Mouse (Mus musculus): ENCODE measurements around the gene Hs2st1. TPM values are rescaled to one million over a fixed set of nuclear protein-coding genes. Genes with fewer than 3 reads are reported as not detected.

The Hs2st1 gene
- polyA plus RNA-seq, 1 experiment from 2014 or later = 21.3 TPM

- WGBS = 76% methylated on average over 5 of the region's 5 CpGs
Measured at GRCm38 (mm10) chr3:144494838-144495237, 75.1 kb downstream of the Hs2st1 start.

GRCm38 (mm10) chr3:144488787-144489186, 81.2 kb downstream of the Hs2st1 start:
- H3K27me3 ChIP-seq = no peaks in the 10 kb centered on the region
- no peak overlapping the region for H3K4me3 ChIP-seq
- H3K4me2 ChIP-seq = no peak overlapping the region
- H3K27ac ChIP-seq = no peak overlapping the region
- H3K9me3 ChIP-seq = no peaks in the 10 kb centered on the region
- no peaks in the 10 kb centered on the region for H3K4me1 ChIP-seq
- no peak for ATAC-seq (ENCODE audit: insufficient number of reproducible peaks, insufficient read depth, low FRiP score, low TSS enrichment, low read depth)
- H3K36me3 ChIP-seq = no peaks in the 10 kb centered on the region
- WGBS = 95% methylated on average over 2 of the region's 2 CpGs
- no peak overlapping the region for H3K9ac ChIP-seq

More at GRCm38 (mm10) chr3:144494838-144495237, 75.1 kb downstream of the Hs2st1 start:
- Histone ChIP-seq H3K36me3 (no peaks in the 10 kb centered on the region), H3K27ac (no peak overlapping the region), H3K9me3 (no peaks in the 10 kb centered on the region), H3K27me3 (no peaks in the 10 kb centered on the region), H3K4me2 (no peak overlapping the region), H3K4me1 (no peaks in the 10 kb centered on the region), H3K4me3 (no peak overlapping the region), H3K9ac (no peak overlapping the region)
- no peak for ATAC-seq (ENCODE audit: insufficient number of reproducible peaks, insufficient read depth, low FRiP score, low TSS enrichment, low read depth)

- WGBS = 75% methylated on average over 5 of the region's 5 CpGs
Measured at GRCm38 (mm10) chr3:144480595-144480994, 89.4 kb downstream of the Hs2st1 start.

GRCm38 (mm10) chr3:144478427-144478794, 91.6 kb downstream of the Hs2st1 start:
- no peak overlapping the region for H3K27ac ChIP-seq
- H3K36me3 ChIP-seq = no peaks in the 10 kb centered on the region
- no peak overlapping the region for H3K4me3 ChIP-seq
- H3K27me3 ChIP-seq = no peaks in the 10 kb centered on the region
- 60% methylated on average over 7 of the region's 7 CpGs for WGBS
- H3K4me1 ChIP-seq = peaks cover 22% of the 10 kb centered on the region
- H3K9me3 ChIP-seq = no peaks in the 10 kb centered on the region
- H3K4me2 ChIP-seq = no peak overlapping the region
- no peak overlapping the region for H3K9ac ChIP-seq
- ATAC-seq (ENCODE audit: insufficient number of reproducible peaks, insufficient read depth, low FRiP score, low TSS enrichment, low read depth) = no peak

More at GRCm38 (mm10) chr3:144480595-144480994, 89.4 kb downstream of the Hs2st1 start:
- Histone ChIP-seq H3K4me3 (no peak overlapping the region), H3K9me3 (no peaks in the 10 kb centered on the region), H3K27me3 (no peaks in the 10 kb centered on the region), H3K4me2 (no peak overlapping the region), H3K4me1 (peaks cover 22% of the 10 kb centered on the region), H3K36me3 (no peaks in the 10 kb centered on the region), H3K27ac (no peak overlapping the region), H3K9ac (no peak overlapping the region)
- no peak for ATAC-seq (ENCODE audit: insufficient number of reproducible peaks, insufficient read depth, low FRiP score, low TSS enrichment, low read depth)

- WGBS = 75% methylated on average over 12 of the region's 12 CpGs
- Histone ChIP-seq H3K4me1 (peaks cover 22% of the 10 kb centered on the region), H3K27ac (no peak overlapping the region), H3K9me3 (no peaks in the 10 kb centered on the region), H3K4me3 (no peak overlapping the region), H3K4me2 (no peak overlapping the region), H3K27me3 (no peaks in the 10 kb centered on the region), H3K36me3 (no peaks in the 10 kb centered on the region), H3K9ac (no peak overlapping the region)
- ATAC-seq (ENCODE audit: insufficient number of reproducible peaks, insufficient read depth, low FRiP score, low TSS enrichment, low read depth) = no peak
Measured at GRCm38 (mm10) chr3:144477707-144478426, 92.1 kb downstream of the Hs2st1 start.

GRCm38 (mm10) chr3:144475891-144476290, 94.1 kb downstream of the Hs2st1 start:
- H3K36me3 ChIP-seq = no peaks in the 10 kb centered on the region
- no peak overlapping the region for H3K9ac ChIP-seq
- H3K4me1 ChIP-seq = peaks cover 32% of the 10 kb centered on the region
- no peak for ATAC-seq (ENCODE audit: insufficient number of reproducible peaks, insufficient read depth, low FRiP score, low TSS enrichment, low read depth)
- no peak overlapping the region for H3K4me3 ChIP-seq
- 87% methylated on average over 5 of the region's 5 CpGs for WGBS
- H3K27ac ChIP-seq = no peak overlapping the region
- no peaks in the 10 kb centered on the region for H3K27me3 ChIP-seq
- no peak overlapping the region for H3K4me2 ChIP-seq
- H3K9me3 ChIP-seq = no peaks in the 10 kb centered on the region

- Histone ChIP-seq H3K4me2 (no peak overlapping the region), H3K36me3 (no peaks in the 10 kb centered on the region), H3K4me1 (peaks cover 34% of the 10 kb centered on the region), H3K9ac (no peak overlapping the region), H3K27me3 (no peaks in the 10 kb centered on the region), H3K9me3 (no peaks in the 10 kb centered on the region), H3K27ac (no peak overlapping the region), H3K4me3 (no peak overlapping the region)
- WGBS = 89% methylated on average over 5 of the region's 5 CpGs
- ATAC-seq (ENCODE audit: insufficient number of reproducible peaks, insufficient read depth, low FRiP score, low TSS enrichment, low read depth) = no peak
Measured at GRCm38 (mm10) chr3:144474726-144475125, 95.3 kb downstream of the Hs2st1 start.

GRCm38 (mm10) chr3:144471954-144472353, 98.0 kb downstream of the Hs2st1 start:
- H3K9me3 ChIP-seq = no peaks in the 10 kb centered on the region
- no peaks in the 10 kb centered on the region for H3K27me3 ChIP-seq
- H3K4me1 ChIP-seq = peaks cover 12% of the 10 kb centered on the region
- no peak overlapping the region for H3K9ac ChIP-seq
- ATAC-seq (ENCODE audit: insufficient number of reproducible peaks, insufficient read depth, low FRiP score, low TSS enrichment, low read depth) = no peak
- no peaks in the 10 kb centered on the region for H3K36me3 ChIP-seq
- H3K4me3 ChIP-seq = no peak overlapping the region
- 78% methylated on average over 3 of the region's 3 CpGs for whole genome bisulfite sequencing
- H3K27ac ChIP-seq = no peak overlapping the region
- no peak overlapping the region for H3K4me2 ChIP-seq

- H3K9ac ChIP-seq = no peak overlapping the region
- H3K4me1 ChIP-seq = peaks cover 18% of the 10 kb centered on the region
- 71% methylated on average over 14 of the region's 14 CpGs for WGBS
- H3K4me2 ChIP-seq = no peak overlapping the region
- no peak for ATAC-seq (ENCODE audit: insufficient number of reproducible peaks, insufficient read depth, low FRiP score, low TSS enrichment, low read depth)
- H3K27me3 ChIP-seq = no peaks in the 10 kb centered on the region
- H3K27ac ChIP-seq = no peak overlapping the region
- no peaks in the 10 kb centered on the region for H3K36me3 ChIP-seq
- no peak overlapping the region for H3K4me3 ChIP-seq
- H3K9me3 ChIP-seq = no peaks in the 10 kb centered on the region
Measured at GRCm38 (mm10) chr3:144470901-144471300, 99.1 kb downstream of the Hs2st1 start.

- no peaks in the 10 kb centered on the region for H3K27me3 ChIP-seq
- WGBS = 73% methylated on average over 10 of the region's 10 CpGs
- no peaks in the 10 kb centered on the region for H3K9me3 ChIP-seq
- no peak overlapping the region for H3K9ac ChIP-seq
- H3K4me1 ChIP-seq = peaks cover 18% of the 10 kb centered on the region
- no peak overlapping the region for H3K4me2 ChIP-seq
- no peak for ATAC-seq (ENCODE audit: insufficient number of reproducible peaks, insufficient read depth, low FRiP score, low TSS enrichment, low read depth)
- H3K4me3 ChIP-seq = no peak overlapping the region
- no peak overlapping the region for H3K27ac ChIP-seq
- H3K36me3 ChIP-seq = peaks cover 18% of the 10 kb centered on the region
Measured at GRCm38 (mm10) chr3:144467521-144467920, 102.5 kb downstream of the Hs2st1 start.

GRCm38 (mm10) chr3:144466108-144466678, 103.8 kb downstream of the Hs2st1 start:
- Histone ChIP-seq H3K4me3 (no peak overlapping the region), H3K4me2 (no peak overlapping the region), H3K4me1 (peaks cover 10% of the 10 kb centered on the region), H3K27ac (no peak overlapping the region), H3K9me3 (no peaks in the 10 kb centered on the region), H3K9ac (no peak overlapping the region), H3K27me3 (no peaks in the 10 kb centered on the region), H3K36me3 (peaks cover 25% of the 10 kb centered on the region)
- no peak for ATAC-seq (ENCODE audit: insufficient number of reproducible peaks, insufficient read depth, low FRiP score, low TSS enrichment, low read depth)
- 67% methylated on average over 8 of the region's 8 CpGs for WGBS

- ATAC-seq (ENCODE audit: insufficient number of reproducible peaks, insufficient read depth, low FRiP score, low TSS enrichment, low read depth) = no peak
- Histone ChIP-seq H3K4me2 (no peak overlapping the region), H3K36me3 (peaks cover 39% of the 10 kb centered on the region), H3K9me3 (no peaks in the 10 kb centered on the region), H3K27ac (no peak overlapping the region), H3K9ac (no peak overlapping the region), H3K4me1 (peaks cover 16% of the 10 kb centered on the region), H3K4me3 (no peak overlapping the region), H3K27me3 (no peaks in the 10 kb centered on the region)
- 82% methylated on average over 10 of the region's 10 CpGs for WGBS
Measured at GRCm38 (mm10) chr3:144462679-144463078, 107.3 kb downstream of the Hs2st1 start.

Measured in embryonic facial prominence, embryonic 13.5 days (tissue).